Mouse (Mus musculus): ENCODE data around the gene Nlrp6.
"Not testable (repeated sequence)": the region's sequence is repeated elsewhere in the genome, so short reads cannot be mapped to it uniquely, and the experiment has no call there.

Nlrp6 gene

GRCm38 (mm10) chr7:140974940-140975339 lies 54.2 kb downstream of the Nlrp6 start:
- no peak for DNase-seq (ENCODE audit: low read depth)

- no peak for DNase-seq (ENCODE audit: low read depth)
Observed at GRCm38 (mm10) chr7:140975465-140975864, 54.8 kb downstream of the Nlrp6 start.

- not testable (repeated sequence) for DNase-seq (ENCODE audit: low read depth)
Observed at GRCm38 (mm10) chr7:140976720-140977119, 56.0 kb downstream of the Nlrp6 start.
